Mouse (Mus musculus) MEL (cell line): ENCODE data around the gene Magea2. TPM values are rescaled to one million over a fixed set of nuclear protein-coding genes. Genes with fewer than 3 reads are reported as not detected.
"Not testable (repeated sequence)": the region's sequence is repeated elsewhere in the genome, so short reads cannot be mapped to it uniquely, and the experiment has no call there.

Experiments
- DNase-seq: peaks from one replicate; pipeline ENCODE4 v3.0.0; 2011; ENCODE audit warnings: low read depth, low spot score
- H3K27ac ChIP-seq: 2 replicates; pipeline ENCODE4 v1.5.1; 2012; ENCODE audit warnings: low read depth, mild to moderate bottlenecking, control low read depth, low read length, moderate library complexity; ENCODE audit not compliant: control insufficient read depth
- H3K27me3 ChIP-seq, 2 experiments: fragments of 150-350 bp in 1 of 2; sonication (generic) in 1 of 2; 2 replicates each; pipeline ENCODE4 v1.6.1; 2012; ENCODE audit warnings: low read length in 2 of 2, mild to moderate bottlenecking in 2 of 2, improper control_type of control experiment in 1 of 2, moderate library complexity in 1 of 2; ENCODE audit not compliant: insufficient read depth in 2 of 2, control insufficient read depth in 1 of 2
- H3K36me3 ChIP-seq, 2 experiments: 2 replicates each; pipeline ENCODE4 v1.6.1; 2012 to 2014; ENCODE audit warnings: low read length in 2 of 2, improper control_type of control experiment in 1 of 2, inconsistent platforms in 1 of 2, mild to moderate bottlenecking in 1 of 2; ENCODE audit not compliant: insufficient read depth in 2 of 2, control insufficient read depth in 1 of 2
- H3K4me1 ChIP-seq, 2 experiments: fragments of 150-350 bp in 1 of 2; sonication (generic) in 1 of 2; 2 replicates each; pipeline ENCODE4 v1.6.1; 2012; ENCODE audit warnings: low read length in 2 of 2, improper control_type of control experiment in 1 of 2, mild to moderate bottlenecking in 1 of 2; ENCODE audit not compliant: insufficient read depth in 2 of 2, control insufficient read depth in 1 of 2
- H3K4me3 ChIP-seq, 2 experiments: fragments of 150-350 bp in 1 of 2; sonication (generic) in 1 of 2; 2 replicates each; pipeline ENCODE4 v1.5.1; 2012; ENCODE audit warnings: low read depth in 2 of 2, low read length in 2 of 2, mild to moderate bottlenecking in 2 of 2, moderate library complexity in 2 of 2, control low read depth in 1 of 2, improper control_type of control experiment in 1 of 2; ENCODE audit not compliant: control insufficient read depth in 1 of 2, insufficient read depth in 1 of 2
- H3K79me2 ChIP-seq: 2 replicates; pipeline ENCODE4 v1.6.1; 2012; ENCODE audit warnings: mild to moderate bottlenecking, low read length, moderate library complexity; ENCODE audit not compliant: control insufficient read depth, poor library complexity, insufficient read depth
- H3K9ac ChIP-seq: 2 replicates; pipeline ENCODE4 v1.6.1; 2012; ENCODE audit warnings: low read depth, mild to moderate bottlenecking, control low read depth, low read length, moderate library complexity; ENCODE audit not compliant: control insufficient read depth, poor library complexity, severe bottlenecking
- H3K9me3 ChIP-seq: fragments of 150-350 bp; sonication (generic); replicated peaks from 2 replicates; pipeline ENCODE4 v1.6.1; 2012; ENCODE audit warnings: mild to moderate bottlenecking, low read length, improper control_type of control experiment, moderate library complexity; ENCODE audit not compliant: insufficient read depth
- polyA plus RNA-seq, 2 experiments: library from polyadenylated mRNA; stranded (reverse) in 1 of 2; unstranded in 1 of 2; fragments of >175 nt in 1 of 2; fragments of >200 nt in 1 of 2; gene quantifications; 2 replicates each; pipeline versions ENCODE4 v1.2.1 to v1.2.4; 2012; ENCODE audit warnings: low replicate concordance in 2 of 2, low read depth in 1 of 2; ENCODE audit not compliant: insufficient read length in 2 of 2, insufficient read depth in 1 of 2, missing spikeins in 1 of 2
- total RNA-seq: library from RNA; depleted of rRNA; stranded (reverse); fragments of 300-350 nt; gene quantifications from 2 replicates; pipeline ENCODE4 v1.2.3, GENCODE M21; 2012; rRNA removed

The Magea2 gene
- total and polyA plus RNA-seq, 3 experiments, result not detected

GRCm38 (mm10) chrX:154995750-154996149, 97.7 kb downstream of the Magea2 start, which contains the start of gene Magea8:
Gene Magea8, minus strand, starts transcription at chrX:154995850.
- not testable (repeated sequence) for H3K4me1 ChIP-seq, H3K27me3 ChIP-seq, H3K4me3 ChIP-seq, H3K9me3 ChIP-seq, H3K27ac ChIP-seq, DNase-seq, H3K36me3 ChIP-seq, H3K79me2 ChIP-seq, H3K9ac ChIP-seq

Other genes starting within 250 kb of the Magea2 start
- not detected in 2 replicates for gene Cldn34b1, start 203.4 kb downstream of the Magea2 start, total RNA-seq
- gene Cldn34b1, start 203.4 kb downstream of the Magea2 start, polyA plus RNA-seq, result not detected
- not detected in 2 replicates for gene Magea6, start 157.7 kb downstream of the Magea2 start, total RNA-seq
- not detected for gene Magea6, start 157.7 kb downstream of the Magea2 start, polyA plus RNA-seq
- not detected in 2 replicates for gene Magea3, start 144.2 kb downstream of the Magea2 start, total RNA-seq
- not detected for gene Magea3, start 144.2 kb downstream of the Magea2 start, polyA plus RNA-seq
- not detected in 2 replicates for gene Magea8, start 97.8 kb downstream of the Magea2 start, total RNA-seq
- gene Magea8, start 97.8 kb downstream of the Magea2 start, polyA plus RNA-seq, result not detected
- not detected in 2 replicates for gene Magea5, start 30.5 kb downstream of the Magea2 start, total RNA-seq
- gene Magea5, start 30.5 kb downstream of the Magea2 start, polyA plus RNA-seq, result not detected
- not detected in 2 replicates for gene Magea1, start 3.9 kb downstream of the Magea2 start, total RNA-seq
- gene Magea1, start 3.9 kb downstream of the Magea2 start, polyA plus RNA-seq, result not detected
- not detected in 2 replicates for gene Cldn34b2, start 34.7 kb upstream of the Magea2 start, total RNA-seq
- not detected for gene Cldn34b2, start 34.7 kb upstream of the Magea2 start, polyA plus RNA-seq
- 70.8 and 74.3 TPM in 2 replicates for gene Sat1, start 122.8 kb upstream of the Magea2 start, total RNA-seq
- 100 to 1,000 TPM in 1 of 2 experiments, 10 to 100 TPM in 1; 73.7 to 167 TPM for gene Sat1, start 122.8 kb upstream of the Magea2 start, polyA plus RNA-seq
- gene Acot9, start 168.8 kb upstream of the Magea2 start, total RNA-seq, result 56.3 and 61.2 TPM in 2 replicates
- 10 to 100 TPM in 1 of 2 experiments, not detected in 1; 52.6 TPM for gene Acot9, start 168.8 kb upstream of the Magea2 start, polyA plus RNA-seq
- 24.3 and 31.1 TPM in 2 replicates for gene Prdx4, start 247.1 kb upstream of the Magea2 start, total RNA-seq
- gene Prdx4, start 247.1 kb upstream of the Magea2 start, polyA plus RNA-seq, result 10 to 100 TPM in 1 of 2 experiments, not detected in 1; 34.5 TPM